Mouse (Mus musculus) adrenal gland, postnatal 4 days (tissue): ENCODE data around the gene Marc1. TPM values are rescaled to one million over a fixed set of nuclear protein-coding genes. Genes with fewer than 3 reads are reported as not detected.
A peak's percentile ranks its signal among the peaks of the same experiment; 100 is the strongest.

Experiments
- DNase-seq, 2 experiments: peaks; one replicate each; pipeline ENCODE4 v3.0.0; 2021 to 2022; ENCODE audit warnings: low spot score in 2 of 2, mixed read lengths in 2 of 2
- microRNA-seq: library from miRNA; unstranded; fragments of <30 nt; microRNA quantifications from one replicate; pipeline ENCODE4 v1.2.0, GENCODE M21; 2021
- total RNA-seq, 2 experiments: library from RNA; stranded (reverse); gene quantifications; 2 replicates each; pipeline ENCODE4 v1.2.3; 2021

Marc1 gene
- total RNA-seq, 2 experiments from 2014 or later, result 0.98 to 17.2 TPM

DNA sequence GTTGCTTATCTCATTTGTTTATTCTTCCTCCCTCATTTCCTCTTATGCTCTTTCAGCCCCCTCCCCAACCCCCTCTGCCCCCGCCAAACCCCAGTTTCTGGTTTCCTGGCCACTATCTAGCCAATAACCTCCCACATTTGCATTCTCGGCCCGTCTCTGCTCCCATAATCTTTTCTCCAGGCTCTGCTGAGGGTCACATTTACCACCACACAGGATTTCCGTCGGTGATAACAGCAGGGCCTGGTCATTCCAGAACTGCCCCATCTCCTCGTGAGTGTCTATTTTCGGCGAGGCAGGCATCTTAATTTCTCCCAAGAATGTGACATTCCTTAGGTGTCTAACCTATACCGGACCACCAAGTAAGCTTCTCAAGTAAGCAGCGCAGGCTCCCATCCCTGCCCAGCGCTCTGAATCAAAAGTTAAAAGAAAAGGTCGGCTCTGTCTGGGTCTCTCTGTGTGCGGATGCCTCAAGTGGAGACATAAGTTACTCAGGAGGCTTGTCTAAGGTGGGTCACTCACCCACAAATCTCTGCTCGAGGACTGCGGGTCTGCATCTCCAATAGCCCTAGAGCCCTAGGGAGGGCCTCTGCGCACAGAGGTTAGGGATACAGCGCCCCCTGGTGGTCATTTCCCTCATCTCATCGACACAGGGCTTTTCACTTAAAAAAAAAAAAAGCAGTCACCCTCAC lies 39.8 kb downstream of the Marc1 start:
- DNase-seq, result peak; percentile 52 to 68

DNA sequence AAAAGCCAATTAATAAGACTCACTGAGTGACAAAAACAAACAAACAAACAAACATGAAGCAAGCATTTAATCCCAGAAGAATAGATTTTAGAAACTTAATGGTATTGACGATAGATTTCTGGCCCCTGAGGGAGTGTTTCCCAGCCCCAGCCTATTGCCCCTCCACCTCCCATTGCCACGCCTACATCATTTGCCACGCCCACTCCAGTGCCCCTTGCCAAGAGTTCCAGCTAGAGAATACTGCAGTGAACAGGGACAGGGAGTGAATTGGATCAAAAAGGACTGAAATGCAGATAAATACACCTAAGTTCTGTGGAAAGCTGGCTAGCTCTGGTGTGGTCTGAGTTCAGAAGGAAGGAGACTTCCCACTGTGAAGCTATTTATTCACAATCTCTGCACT lies 47.2 kb downstream of the Marc1 start:
- DNase-seq, result no peak

DNA sequence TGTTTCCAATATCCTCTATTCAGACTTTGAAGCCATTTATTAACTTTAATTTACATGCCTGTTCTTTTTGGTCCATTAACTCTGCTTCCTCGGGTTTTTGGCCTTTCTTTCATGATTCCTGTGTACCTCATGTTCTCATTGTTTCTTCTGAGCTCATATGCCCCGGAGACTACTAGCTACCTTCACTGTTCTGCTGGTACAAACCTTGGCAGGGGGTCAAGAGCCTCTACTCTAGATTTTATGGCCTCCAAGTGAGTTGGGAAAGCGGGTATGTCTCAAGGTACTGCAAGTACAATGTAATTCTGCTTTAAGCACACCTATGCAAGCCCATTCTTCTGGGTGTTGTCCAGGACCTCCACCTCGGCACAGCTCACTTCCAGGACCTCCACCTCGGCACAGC lies 48.2 kb downstream of the Marc1 start:
- no peak for DNase-seq

DNA sequence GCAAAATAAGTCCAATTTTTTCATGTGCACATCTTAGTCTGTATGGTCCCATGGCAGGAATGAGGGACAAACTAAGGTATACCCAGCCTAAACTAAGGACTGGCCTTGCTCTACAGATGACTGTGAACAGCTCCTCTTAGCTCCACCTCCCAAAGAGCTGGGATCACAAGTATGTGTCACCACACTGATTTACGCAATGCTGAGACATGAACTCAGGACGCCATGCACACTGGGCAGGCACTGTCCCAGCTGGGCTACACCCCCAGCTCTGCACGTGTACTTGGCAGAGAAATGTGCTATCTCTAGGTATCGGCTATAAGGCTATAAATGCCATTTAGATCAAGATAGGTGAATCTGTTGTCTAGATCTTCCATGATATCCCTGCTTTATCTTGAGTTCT lies 49.1 kb downstream of the Marc1 start:
- no peak for DNase-seq

DNA sequence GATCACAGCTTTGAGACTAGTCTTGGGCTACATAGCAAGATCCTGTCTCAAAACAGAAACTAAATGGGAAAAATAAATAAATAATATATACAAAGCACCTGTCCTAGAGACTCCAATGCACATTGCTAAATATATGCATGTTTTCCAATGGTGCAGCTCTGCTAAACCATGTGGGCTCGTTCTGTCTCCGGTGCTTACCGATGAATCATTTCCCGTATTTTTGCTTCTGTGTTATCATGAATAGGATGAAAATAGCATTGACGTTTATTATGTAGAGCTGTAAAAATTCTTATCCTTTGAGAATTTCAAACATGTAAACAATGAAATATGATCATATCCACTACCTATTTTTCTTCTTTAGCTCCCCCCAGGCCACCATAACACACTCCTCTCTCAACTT lies 58.4 kb downstream of the Marc1 start:
- DNase-seq, result no peak

DNA sequence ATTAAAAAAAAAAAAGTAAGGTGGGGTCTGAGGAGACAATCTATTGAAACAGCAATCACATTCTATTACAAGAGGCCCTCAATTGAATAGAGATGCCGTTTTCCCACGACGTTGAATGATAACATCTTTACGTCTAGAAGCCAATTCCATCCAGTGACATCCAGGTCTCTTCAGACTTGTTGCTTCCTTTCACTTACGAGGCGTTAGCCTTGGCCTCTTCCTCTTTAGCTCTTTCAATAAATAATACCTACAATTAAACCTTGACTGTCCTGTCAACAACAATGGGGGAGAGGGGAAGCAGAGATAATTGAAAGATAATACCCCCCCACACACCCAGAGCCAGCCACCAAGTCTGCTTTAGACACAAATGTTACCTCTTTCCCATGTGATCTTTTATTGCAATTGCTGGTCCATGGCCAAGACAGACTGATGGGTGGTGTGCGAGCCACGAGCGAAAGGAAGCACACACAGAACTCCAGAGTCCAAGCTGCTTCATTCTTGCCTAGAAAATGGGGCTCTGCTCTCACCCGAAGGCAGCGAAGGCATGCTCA lies 60.9 kb downstream of the Marc1 start:
- DNase-seq, result no peak

DNA sequence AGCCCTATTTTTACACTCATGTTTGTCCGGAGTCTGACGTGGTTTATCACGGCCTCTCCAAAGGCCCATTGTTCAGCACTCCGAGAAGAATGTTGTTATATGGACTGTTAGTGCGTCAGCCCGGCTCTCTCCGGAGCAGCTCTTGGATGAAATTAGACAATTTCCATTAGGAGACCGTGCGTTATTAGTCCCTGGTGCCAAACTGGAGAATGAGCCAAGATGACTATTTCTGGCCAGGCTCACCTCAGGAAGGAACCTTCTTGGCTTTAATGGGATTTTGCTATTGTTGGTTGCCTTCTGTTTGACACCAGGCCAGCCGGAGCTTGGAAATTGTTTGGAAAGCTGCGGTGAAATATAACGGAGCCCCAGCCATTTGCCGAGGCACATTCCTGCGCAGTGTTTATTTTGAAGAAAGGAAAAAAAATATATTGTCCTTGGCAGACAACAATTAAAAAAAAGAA lies 62.4 kb downstream of the Marc1 start:
- no peak for DNase-seq

DNA sequence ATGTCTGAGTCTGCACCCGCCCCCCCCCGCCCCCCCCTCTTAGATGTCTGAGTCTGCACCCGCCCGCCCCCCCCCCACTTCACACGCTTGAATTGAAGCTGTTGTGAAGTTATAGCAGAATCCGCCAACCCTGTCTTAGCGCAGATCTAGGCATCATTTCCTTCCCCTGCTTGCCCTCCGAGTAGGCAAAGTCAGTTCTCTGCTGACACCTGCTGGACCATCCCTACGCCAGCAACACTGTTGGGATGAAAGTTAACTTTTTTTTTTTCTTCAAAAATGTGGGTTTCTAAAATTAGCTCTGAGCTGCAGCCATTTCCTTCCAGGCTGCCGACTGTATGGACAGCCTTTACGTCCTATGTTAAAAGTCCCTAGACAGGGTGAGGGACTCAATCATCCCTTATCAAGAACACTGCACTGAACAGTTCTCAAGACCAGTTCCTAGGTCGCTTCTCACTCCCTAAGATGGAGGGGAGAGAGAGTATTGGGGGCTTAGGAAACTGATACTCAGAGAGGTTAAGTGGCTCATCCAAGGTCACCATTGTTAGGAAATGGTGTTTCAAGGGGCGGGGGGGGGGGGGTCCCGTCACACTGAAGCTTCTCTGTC lies 73.1 kb downstream of the Marc1 start:
- DNase-seq, result no peak

DNA sequence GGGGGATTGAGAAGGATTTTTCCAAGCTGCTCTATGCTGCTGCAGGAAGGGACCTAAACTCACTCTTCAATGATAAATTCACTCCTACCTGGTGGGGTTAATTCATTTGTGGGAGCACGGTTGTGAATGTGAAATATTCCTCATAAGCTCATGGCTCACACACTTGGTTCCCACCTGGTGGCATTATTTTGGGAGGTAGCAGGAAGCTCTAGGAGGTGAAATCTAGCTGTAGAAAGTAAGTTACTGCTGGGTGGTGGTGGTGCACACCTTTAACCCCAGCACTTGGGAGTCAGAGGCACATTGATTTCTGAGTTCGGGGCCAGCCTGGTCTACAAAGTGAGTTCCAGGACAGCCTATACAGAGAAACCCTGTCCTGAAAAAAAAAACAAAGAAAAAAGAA lies 73.9 kb downstream of the Marc1 start:
- DNase-seq, result no peak

Small RNAs within 50 kb of the gene (microRNA-seq; reads per million reads assigned to microRNA genes)
- 236 reads per million, percentile 57 among the genes with 10 or more reads in this experiment for gene Mir1981

Other genes with a start within 250 kb of the Marc1 start
- gene Hlx, start 78.7 kb downstream of the Marc1 start, total RNA-seq, result 10 to 100 TPM; 26.6 to 27.3 TPM
- 100 to 1,000 TPM; 259 to 308 TPM for gene Marc2, start 35.1 kb upstream of the Marc1 start, total RNA-seq
- 10 to 100 TPM; 31.8 to 32.5 TPM for gene C130074G19Rik, start 71.9 kb upstream of the Marc1 start, total RNA-seq
- 10 to 100 TPM; 16.4 to 18.2 TPM for gene Mark1, start 188.3 kb upstream of the Marc1 start, total RNA-seq